Mouse (Mus musculus) cerebellum, adult 9-10 months (tissue): ENCODE measurements at regions not wholly inside any gene's neighbourhood (a gene's known extent, or its start where the extent isn't known, plus 50 kb on each side); places are given as distances from the start of the nearest gene placed in this dataset.

Source experiments
- DNase-seq: peaks from one replicate; pipeline ENCODE4 v3.0.0; 2022

DNA sequence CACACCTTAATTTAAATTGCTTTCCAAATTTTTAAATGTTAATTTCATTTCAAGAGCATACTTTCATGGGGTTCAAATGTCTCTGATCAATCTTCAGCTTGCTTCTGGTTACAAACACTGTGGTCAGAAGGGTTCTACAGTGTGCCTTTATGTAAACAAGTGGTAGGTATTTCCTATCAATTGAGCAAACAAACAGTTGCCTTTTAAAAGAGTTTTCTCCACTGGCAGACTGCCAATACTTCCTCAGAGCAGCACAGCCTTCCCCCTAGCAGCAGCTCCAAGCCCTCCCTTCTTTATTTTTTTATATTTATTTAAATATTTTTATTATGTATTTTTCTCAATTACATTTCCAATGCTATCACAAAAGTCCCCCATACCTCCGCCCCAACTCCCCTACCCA lies 977.8 kb downstream of the Fstl5 start:
- DNase-seq, result no peak

DNA sequence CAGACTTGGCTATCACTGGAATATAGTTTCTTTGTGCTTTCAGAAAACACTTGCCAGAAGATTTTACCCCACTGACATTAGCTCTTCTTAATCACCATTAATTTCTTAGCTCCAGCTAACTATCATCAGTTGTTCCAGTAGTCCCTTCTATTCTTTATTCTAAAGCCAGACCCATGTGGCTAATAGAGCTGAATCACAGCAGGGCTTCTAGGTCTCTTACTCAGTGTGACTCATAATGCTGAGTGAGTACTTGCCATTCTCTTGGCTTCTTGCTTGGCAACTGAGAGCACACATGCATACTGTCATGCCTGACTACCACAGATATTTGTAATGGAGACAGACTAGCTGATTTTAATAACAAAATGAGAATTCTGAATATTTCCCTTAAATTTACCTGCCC lies 1001.0 kb downstream of the Fstl5 start:
- DNase-seq, result no peak

DNA sequence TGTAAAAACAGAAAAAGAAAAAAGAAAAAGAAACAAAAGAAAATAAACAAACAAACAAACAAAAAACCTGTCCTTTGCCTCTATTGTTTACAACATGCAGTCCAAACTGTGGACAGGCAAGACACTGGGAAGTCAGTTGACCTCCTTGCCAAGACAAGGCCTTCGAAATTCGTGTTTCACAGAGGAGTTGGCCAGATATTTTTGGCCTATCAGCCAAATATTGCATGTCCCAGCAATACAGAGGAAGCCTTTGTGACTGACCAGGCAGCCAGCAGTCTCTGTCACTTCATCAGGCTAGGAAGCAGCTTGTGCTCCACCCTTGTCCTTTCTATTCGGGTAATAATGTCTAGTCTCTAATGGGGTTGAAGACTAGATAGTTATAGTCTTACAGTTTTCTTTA lies 1017.7 kb downstream of the Fstl5 start:
- no peak for DNase-seq

DNA sequence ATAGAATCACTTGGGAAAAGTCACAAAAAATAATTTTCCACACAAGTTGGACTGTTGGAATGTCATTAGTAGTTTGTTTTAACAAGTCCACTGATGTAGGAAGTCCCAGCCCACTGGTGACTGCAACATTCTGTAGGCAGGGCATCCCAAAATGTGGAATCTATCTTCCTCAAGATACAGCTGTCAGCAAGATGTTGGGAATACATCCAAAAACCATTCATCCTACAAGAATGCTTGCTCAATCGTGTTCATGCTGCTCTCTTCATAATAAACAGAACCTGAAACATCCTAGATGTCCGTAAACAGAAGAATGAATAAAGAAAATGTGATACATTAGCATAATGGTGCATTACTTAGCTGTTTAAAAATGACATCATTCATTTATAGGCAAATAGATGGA lies 1038.9 kb downstream of the Fstl5 start:
- DNase-seq, result no peak

DNA sequence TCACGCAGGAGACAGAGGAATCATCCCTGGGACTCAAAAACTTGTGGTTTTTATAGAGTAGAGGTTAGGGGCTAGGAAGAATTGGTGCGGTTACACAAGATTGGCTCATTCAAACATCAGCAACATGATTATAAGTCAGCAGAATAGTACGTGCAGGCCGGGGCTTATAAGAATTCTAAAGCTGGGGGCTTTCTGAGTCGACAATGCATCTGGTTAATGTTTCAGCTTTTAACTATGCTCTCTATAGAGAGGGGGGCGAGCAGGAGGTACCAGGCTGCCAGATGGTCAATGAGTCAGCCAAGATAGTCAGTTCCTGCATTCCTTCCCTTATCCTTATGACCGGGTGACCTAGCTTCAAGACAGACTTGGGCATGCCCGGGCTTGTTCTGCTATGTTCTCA lies 1046.5 kb downstream of the Fstl5 start:
- no peak for DNase-seq

DNA sequence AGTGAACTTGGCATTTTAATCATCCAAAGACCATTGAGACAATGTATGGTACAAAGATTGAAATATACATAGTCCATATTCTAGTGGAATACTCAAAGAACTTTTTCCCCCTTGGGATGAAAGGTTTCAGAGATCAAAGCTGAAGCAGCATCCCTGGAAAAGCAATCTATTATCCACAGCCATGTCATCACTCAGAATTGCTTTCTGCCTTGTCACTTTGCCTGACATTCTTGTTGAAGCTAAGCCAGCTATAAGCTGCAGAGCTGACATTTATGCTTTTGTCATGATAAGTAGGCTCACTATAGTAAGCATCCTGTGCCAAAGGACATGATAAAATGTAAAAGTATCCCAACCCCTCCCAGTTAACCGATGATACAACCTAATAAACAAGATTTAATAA lies 1077.6 kb downstream of the Fstl5 start:
- DNase-seq, result no peak

DNA sequence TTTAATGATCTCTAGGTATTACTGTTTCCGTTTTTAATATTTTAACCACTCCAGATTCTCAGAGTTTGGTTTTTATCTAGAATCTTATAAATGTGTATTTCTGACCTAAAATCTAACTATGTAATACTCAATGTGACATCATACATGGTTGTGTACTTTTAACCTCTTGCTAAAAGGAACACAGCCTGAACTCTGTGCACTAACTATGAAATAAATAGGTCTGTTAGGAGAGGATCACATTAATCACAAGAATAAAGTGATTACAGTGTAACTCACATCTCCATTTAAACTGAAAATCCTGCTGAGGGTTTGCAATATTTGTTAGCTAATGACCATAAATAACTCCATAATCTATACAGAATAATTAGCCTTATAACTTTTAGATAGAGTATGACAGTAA lies 1123.8 kb downstream of the Fstl5 start:
- no peak for DNase-seq

DNA sequence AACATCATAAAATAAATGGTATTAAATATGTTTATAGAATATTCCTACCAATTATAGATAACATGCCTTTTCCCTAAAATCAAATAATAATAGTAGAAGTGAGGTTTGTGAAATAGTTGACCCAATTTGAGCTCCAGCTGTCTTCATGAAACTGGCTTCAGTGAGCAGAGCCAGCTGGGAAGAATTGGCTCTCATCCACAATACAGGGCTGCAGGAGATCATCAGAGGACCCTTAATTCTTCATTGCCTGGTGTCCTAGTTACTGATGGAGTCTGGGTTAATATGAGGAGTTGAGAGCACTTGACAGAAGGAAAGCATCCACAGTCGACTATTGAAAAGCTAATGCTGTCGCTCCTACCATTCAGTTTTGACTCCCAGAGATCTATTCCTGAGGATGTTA lies 1124.2 kb downstream of the Fstl5 start:
- DNase-seq, result peak; percentile 1

DNA sequence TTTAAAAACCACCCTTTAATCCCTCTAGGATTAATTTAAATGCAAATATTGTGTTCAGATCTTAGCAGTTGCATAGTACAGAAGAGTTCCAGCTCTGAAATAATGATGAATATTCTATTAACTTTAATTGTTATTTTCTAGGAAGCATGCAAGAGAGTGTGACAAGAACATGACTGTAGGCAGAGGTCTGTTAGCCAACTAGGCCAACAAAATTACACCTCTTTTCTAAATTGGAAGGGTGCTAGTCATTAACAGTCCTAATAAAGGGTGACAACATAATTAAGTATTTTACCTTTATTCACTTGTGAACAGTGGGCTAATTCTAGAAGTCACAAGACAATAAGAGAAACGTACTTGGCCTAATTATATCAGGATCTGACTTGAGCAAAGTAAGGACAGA lies 1151.9 kb downstream of the Fstl5 start:
- no peak for DNase-seq
